Mouse (Mus musculus) activated CD4-positive, CD25-positive, alpha-beta regulatory T cell (primary cell): ENCODE data around the gene Apom. TPM values are rescaled to one million over a fixed set of nuclear protein-coding genes. Genes with fewer than 3 reads are reported as not detected.

Source experiments
- polyA plus RNA-seq, 2 experiments: library from polyadenylated mRNA; unstranded; fragments of 100-300 nt; shearing (Covaris generic); gene quantifications; one replicate each; pipeline ENCODE4 v1.2.1; 2017

Apom gene
- under 1 TPM; 0.28 to 0.37 TPM for polyA plus RNA-seq

DNA sequence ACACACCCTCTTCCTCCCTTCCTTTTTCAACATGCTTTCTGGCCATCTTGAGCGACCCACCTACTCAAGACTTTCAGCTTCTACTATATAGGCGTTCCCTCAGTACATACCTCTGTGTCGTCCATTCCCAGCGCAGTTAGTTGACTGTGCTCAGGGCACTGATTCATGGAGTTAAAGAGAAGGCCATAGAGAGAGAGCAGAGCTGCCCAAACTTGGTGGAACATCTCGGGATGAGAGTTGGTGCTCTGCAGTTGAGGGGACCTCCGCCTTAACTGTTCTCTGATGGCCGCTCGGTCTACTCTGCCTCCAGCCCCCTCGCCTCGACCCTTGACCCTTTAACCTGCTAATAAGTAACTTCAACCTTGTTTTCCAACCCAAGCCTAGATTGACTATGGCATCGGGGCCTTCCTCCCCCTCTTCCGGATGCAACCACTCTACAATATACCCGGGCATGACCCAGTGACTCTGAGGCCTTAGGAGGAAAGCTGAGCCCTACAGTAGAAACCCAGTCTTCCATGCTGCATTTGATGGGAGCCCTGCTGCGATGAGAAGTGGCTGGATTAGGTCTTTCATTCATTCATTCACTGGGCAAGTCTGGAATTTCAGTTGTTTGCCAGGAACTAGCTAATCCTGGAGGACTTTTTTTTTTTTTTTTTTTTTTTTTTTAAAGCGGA lies at the start of gene Apom:
Apom (minus strand) TSS at position 551 of the 674 bp plus-strand sequence.

GRCm38 (mm10) chr17:35175968-35176367 lies 44.1 kb upstream of the Apom start, which contains the start of gene Aif1:
Gene Aif1 (minus strand): TSS chr17:35176068.

DNA sequence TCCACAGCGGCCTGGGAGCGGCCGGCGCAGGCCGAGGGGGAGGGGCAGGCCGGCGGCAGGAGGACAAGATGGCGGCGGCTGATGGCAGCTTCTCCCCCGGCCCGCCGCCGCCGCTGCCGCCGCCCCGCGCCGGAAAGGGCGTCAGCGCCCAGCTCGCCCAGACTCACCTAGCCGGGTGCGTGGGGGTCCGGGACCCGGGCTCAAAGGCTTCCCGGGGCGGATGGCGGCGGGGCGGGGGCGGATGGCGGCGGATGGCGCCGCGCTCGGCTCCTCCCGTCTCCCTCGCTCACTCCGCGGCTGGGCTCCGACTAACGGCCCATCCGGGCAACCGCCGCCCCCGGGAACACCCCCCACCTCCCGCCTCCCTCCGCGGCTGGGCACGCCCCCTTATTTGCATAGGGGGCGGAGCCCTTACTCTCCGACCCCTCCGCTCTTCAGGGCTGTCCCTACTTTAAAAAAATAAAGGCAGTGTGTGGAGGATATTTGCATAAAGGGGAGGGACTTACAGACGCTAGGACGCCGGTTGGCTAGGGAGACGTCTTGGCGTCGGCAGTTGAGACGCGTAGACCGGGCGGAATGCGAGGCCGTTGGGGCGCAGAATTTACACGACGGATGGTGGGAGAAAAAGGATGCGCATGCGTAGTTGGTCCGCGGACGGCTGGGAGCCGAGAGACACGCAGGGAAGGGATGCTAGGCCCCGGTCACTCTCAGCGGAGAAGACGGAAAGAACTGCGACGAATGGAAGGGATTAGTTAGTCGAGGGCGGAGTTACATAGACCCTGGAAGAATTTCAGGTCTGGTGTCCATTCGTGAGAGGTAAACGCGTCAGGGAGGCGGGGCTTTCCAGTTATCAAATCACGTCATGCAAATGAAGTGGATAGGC lies 33.0 kb upstream of the Apom start, which contains the start of gene Prrc2a:
Prrc2a (minus strand) TSS at position 330 of the 883 bp plus-strand sequence.

GRCm38 (mm10) chr17:35134801-35135590 lies 3.1 kb upstream of the Apom start, which contains the start of gene Bag6:
Gene Bag6 (plus strand): TSS chr17:35135178.

DNA sequence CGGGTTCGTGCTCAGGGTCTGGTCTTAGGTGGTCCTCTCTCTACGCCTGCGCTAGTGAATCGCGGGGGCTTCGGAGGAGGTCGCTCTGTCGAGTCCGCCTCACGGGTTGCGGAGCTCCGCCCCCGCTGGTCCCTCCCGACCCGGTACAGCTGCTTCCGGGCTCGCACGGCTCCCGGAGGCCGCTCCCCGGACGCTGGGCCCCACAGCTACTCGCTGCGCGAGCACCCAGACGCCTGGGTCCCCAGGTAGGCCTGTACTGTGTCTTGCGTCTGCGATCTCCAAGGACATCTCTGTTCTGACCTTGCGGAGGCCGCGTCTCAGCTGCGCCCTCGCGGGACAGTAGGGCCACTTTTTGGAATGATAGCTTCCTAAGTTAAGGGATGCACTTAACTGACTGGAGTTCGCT lies 5.6 kb downstream of the Apom start, which contains the start of gene D17H6S53E:
D17H6S53E (plus strand) TSS at position 168 of the 406 bp plus-strand sequence.

DNA sequence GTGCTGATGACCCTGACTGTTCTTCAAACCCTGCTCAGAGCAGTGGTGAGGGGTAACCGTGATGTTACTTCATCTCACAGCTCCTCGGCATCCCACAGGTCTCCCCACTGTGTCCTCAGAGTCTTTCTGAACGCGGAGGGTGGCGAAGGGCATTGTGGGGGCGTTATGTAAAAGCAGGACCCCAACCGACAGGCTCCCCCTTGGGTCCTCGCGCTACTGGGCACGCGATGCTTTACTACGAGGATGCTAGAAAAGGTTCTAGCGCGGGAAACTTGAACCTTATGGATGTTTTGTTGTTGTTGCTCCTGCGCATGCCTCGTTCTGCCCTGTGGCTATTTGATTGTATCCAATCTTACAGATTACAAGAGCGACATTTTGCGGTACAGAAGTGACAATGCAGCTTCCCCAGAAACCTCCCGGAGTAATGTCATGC lies 10.0 kb downstream of the Apom start, which contains the start of gene Csnk2b:
Csnk2b (minus strand) TSS at position 183 of the 433 bp plus-strand sequence.

GRCm38 (mm10) chr17:35121143-35121799 lies 10.6 kb downstream of the Apom start, which contains the start of gene Gpank1:
Gene Gpank1 (plus strand): TSS chr17:35121455.

GRCm38 (mm10) chr17:35115046-35116019 lies 16.5 kb downstream of the Apom start, which contains the start of gene Ly6g5b:
Gene Ly6g5b (minus strand): TSS chr17:35115428.

GRCm38 (mm10) chr17:35108097-35108496 lies 23.8 kb downstream of the Apom start, which contains the start of gene Ly6g5c:
Gene Ly6g5c (plus strand): TSS chr17:35108279.

DNA sequence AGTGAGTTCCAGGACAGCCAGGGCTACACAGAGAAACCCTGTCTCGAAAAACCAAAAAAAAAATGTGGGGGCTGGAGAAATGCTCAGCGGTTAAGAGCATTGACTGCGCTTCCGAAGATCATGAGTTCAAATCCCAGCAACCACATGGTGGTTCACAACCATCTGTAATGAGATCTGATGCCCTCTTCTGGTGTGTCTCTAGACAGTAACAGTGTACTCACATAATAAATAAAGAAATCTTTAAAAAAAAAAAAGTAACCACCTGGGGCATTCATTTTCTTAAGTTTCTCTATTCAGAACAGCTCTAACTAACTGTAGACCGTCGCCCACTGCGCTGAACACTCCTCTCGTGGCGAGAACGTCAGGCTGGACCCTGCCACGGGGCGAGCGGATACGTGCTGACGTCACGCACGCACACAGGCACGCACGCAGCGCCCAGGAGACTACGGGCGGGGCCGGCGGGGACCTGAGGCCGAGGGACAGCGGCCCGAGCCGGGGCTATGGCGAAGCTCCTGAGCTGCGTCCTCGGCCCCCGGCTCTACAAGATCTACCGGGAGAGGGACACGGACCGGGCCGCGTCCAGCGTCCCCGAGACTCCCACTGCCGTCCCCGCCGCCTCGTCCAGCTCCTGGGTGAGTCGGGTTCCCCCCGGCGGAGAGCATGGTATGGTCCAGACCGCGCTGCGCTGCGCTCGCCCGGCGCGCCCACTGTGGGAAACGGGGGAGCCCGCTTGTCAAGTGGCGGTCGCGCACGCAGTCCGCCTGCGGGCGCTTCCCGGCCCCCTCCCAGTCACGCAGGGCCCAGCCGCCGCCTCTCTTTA lies 42.8 kb downstream of the Apom start, which contains the start of gene Abhd16a:
Abhd16a (plus strand) TSS at position 439 of the 820 bp plus-strand sequence.

GRCm38 (mm10) chr17:35085208-35085865 lies 46.5 kb downstream of the Apom start, which contains the start of gene Ly6g6f:
Gene Ly6g6f (minus strand): TSS chr17:35085610.

Other genes starting within 250 kb of the Apom start
- gene C2, start 233.8 kb downstream of the Apom start, polyA plus RNA-seq = 1 to 10 TPM; 1.6 to 4.0 TPM
- 10 to 100 TPM; 60.3 to 72.7 TPM for gene Ehmt2, start 233.6 kb downstream of the Apom start, polyA plus RNA-seq
- gene Slc44a4, start 217.6 kb downstream of the Apom start, polyA plus RNA-seq = not detected
- gene Neu1, start 200.8 kb downstream of the Apom start, polyA plus RNA-seq = 10 to 100 TPM; 55.1 to 60.0 TPM
- 10 to 100 TPM in 1 of 2 experiments, under 1 TPM in 1; 0.70 to 78.1 TPM for gene Hspa1b, start 172.8 kb downstream of the Apom start, polyA plus RNA-seq
- 1 to 10 TPM in 1 of 2 experiments, not detected in 1; 2.5 TPM for gene Gm20481, start 162.1 kb downstream of the Apom start, polyA plus RNA-seq
- gene Hspa1a, start 159.9 kb downstream of the Apom start, polyA plus RNA-seq = 10 to 100 TPM in 1 of 2 experiments, not detected in 1; 18.3 TPM
- under 1 TPM; 0.27 to 0.50 TPM for gene Hspa1l, start 159.3 kb downstream of the Apom start, polyA plus RNA-seq
- 10 to 100 TPM; 79.0 to 93.1 TPM for gene Lsm2, start 150.2 kb downstream of the Apom start, polyA plus RNA-seq
- 100 to 1,000 TPM; 126 to 153 TPM for gene Vars, start 131.1 kb downstream of the Apom start, polyA plus RNA-seq
- gene Vwa7, start 115.5 kb downstream of the Apom start, polyA plus RNA-seq = under 1 TPM in 1 of 2 experiments, not detected in 1; 0.52 TPM
- under 1 TPM; 0.36 to 0.48 TPM for gene Sapcd1, start 104.0 kb downstream of the Apom start, polyA plus RNA-seq
- 1 to 10 TPM in 1 of 2 experiments, under 1 TPM in 1; 0.87 to 2.6 TPM for gene Msh5, start 85.3 kb downstream of the Apom start, polyA plus RNA-seq
- 100 to 1,000 TPM; 647 to 661 TPM for gene Clic1, start 82.1 kb downstream of the Apom start, polyA plus RNA-seq
- gene Ddah2, start 73.0 kb downstream of the Apom start, polyA plus RNA-seq = 1 to 10 TPM in 1 of 2 experiments, under 1 TPM in 1; 0.83 to 2.7 TPM
- not detected for gene Ly6g6c, start 66.7 kb downstream of the Apom start, polyA plus RNA-seq
- gene Mpig6b, start 65.9 kb downstream of the Apom start, polyA plus RNA-seq = not detected
- gene Ly6g6e, start 55.1 kb downstream of the Apom start, polyA plus RNA-seq = under 1 TPM in 1 of 2 experiments, not detected in 1; 0.15 TPM
- gene Ly6g6d, start 54.0 kb downstream of the Apom start, polyA plus RNA-seq = not detected
- under 1 TPM in 1 of 2 experiments, not detected in 1; 0.26 TPM for gene Ly6g6f, start 46.4 kb downstream of the Apom start, polyA plus RNA-seq
- 10 to 100 TPM; 59.7 to 60.5 TPM for gene Abhd16a, start 42.8 kb downstream of the Apom start, polyA plus RNA-seq
- gene Ly6g5c, start 23.8 kb downstream of the Apom start, polyA plus RNA-seq = under 1 TPM in 1 of 2 experiments, not detected in 1; 0.36 TPM
- gene Ly6g5b, start 16.6 kb downstream of the Apom start, polyA plus RNA-seq = 1 to 10 TPM; 3.4 to 9.5 TPM
- 10 to 100 TPM; 53.8 to 59.4 TPM for gene Gpank1, start 10.6 kb downstream of the Apom start, polyA plus RNA-seq
- 100 to 1,000 TPM; 351 to 388 TPM for gene Csnk2b, start 10.0 kb downstream of the Apom start, polyA plus RNA-seq
- gene D17H6S53E, start 5.7 kb downstream of the Apom start, polyA plus RNA-seq = 1 to 10 TPM in 1 of 2 experiments, under 1 TPM in 1; 0.88 to 2.4 TPM
- gene Bag6, start 3.1 kb upstream of the Apom start, polyA plus RNA-seq = 10 to 100 TPM; 61.6 to 63.2 TPM
- 10 to 100 TPM; 33.4 to 33.5 TPM for gene Prrc2a, start 32.8 kb upstream of the Apom start, polyA plus RNA-seq
- 10 to 100 TPM in 1 of 2 experiments, 1 to 10 TPM in 1; 5.5 to 18.3 TPM for gene Aif1, start 44.0 kb upstream of the Apom start, polyA plus RNA-seq
- 10 to 100 TPM in 1 of 2 experiments, 1 to 10 TPM in 1; 8.9 to 14.6 TPM for gene Lst1, start 56.4 kb upstream of the Apom start, polyA plus RNA-seq
- gene Ltb, start 62.4 kb upstream of the Apom start, polyA plus RNA-seq = 1,000 to 10,000 TPM; 1,461 to 1,672 TPM
- 10 to 100 TPM; 27.9 to 30.5 TPM for gene Tnf, start 70.0 kb upstream of the Apom start, polyA plus RNA-seq
- gene Lta, start 73.3 kb upstream of the Apom start, polyA plus RNA-seq = 100 to 1,000 TPM in 1 of 2 experiments, 10 to 100 TPM in 1; 94.1 to 110 TPM
- 1 to 10 TPM in 1 of 2 experiments, not detected in 1; 1.2 TPM for gene Gm16181, start 88.8 kb upstream of the Apom start, polyA plus RNA-seq
- 1 to 10 TPM; 4.2 to 9.7 TPM for gene Atp6v1g2, start 101.6 kb upstream of the Apom start, polyA plus RNA-seq
- gene Nfkbil1, start 103.7 kb upstream of the Apom start, polyA plus RNA-seq = 10 to 100 TPM; 20.6 to 22.5 TPM
- 100 to 1,000 TPM; 227 to 243 TPM for gene Ddx39b, start 109.7 kb upstream of the Apom start, polyA plus RNA-seq
- 1,000 to 10,000 TPM; 4,556 to 6,565 TPM for gene H2-D1, start 130.7 kb upstream of the Apom start, polyA plus RNA-seq
- under 1 TPM in 1 of 2 experiments, not detected in 1; 0.64 TPM for gene H2-Q1, start 188.4 kb upstream of the Apom start, polyA plus RNA-seq
- gene H2-Q2, start 210.2 kb upstream of the Apom start, polyA plus RNA-seq = 10 to 100 TPM; 10.9 to 18.5 TPM
- gene H2-Q4, start 247.6 kb upstream of the Apom start, polyA plus RNA-seq = 10 to 100 TPM; 45.4 to 61.9 TPM